Mouse (Mus musculus): ENCODE measurements around the gene Lrrk1. TPM values are rescaled to one million over a fixed set of nuclear protein-coding genes. Genes with fewer than 3 reads are reported as not detected.
A peak's percentile ranks its signal among the peaks of the same experiment; 100 is the strongest.

Lrrk1 gene
- polyA plus RNA-seq, 1 experiment from 2014 or later: 4.6 TPM

- Histone ChIP-seq H3K4me3 (no peak overlapping the region), H3K9me3 (replicated peaks) (no peaks in the 10 kb centered on the region), H3K27me3 (ENCODE audit: low read depth, poor library complexity, severe bottlenecking) (no peaks in the 10 kb centered on the region), H3K27ac (replicated peaks) (no peak overlapping the region), H3K4me1 (peaks cover 7% of the 10 kb centered on the region), H3K36me3 (no peaks in the 10 kb centered on the region)
- WGBS: 92% methylated on average over 10 of the region's 10 CpGs
- no peak for DNase-seq (ENCODE audit: low spot score)
These were observed 39.6 kb downstream of the Lrrk1 start for GRCm38 (mm10) chr7:66348588-66348987.

GRCm38 (mm10) chr7:66346959-66347663 lies 41.0 kb downstream of the Lrrk1 start:
- WGBS: 60% methylated on average over 9 of the region's 9 CpGs
- H3K27ac ChIP-seq (replicated peaks): no peak overlapping the region

GRCm38 (mm10) chr7:66343307-66343706 lies 44.8 kb downstream of the Lrrk1 start:
- 83% methylated on average over 5 of the region's 5 CpGs for WGBS

More at GRCm38 (mm10) chr7:66346959-66347663, 41.0 kb downstream of the Lrrk1 start:
- Histone ChIP-seq H3K4me3 (no peak overlapping the region), H3K4me1 (peaks cover 7% of the 10 kb centered on the region), H3K36me3 (no peaks in the 10 kb centered on the region), H3K9me3 (replicated peaks) (no peaks in the 10 kb centered on the region), H3K27me3 (ENCODE audit: low read depth, poor library complexity, severe bottlenecking) (no peaks in the 10 kb centered on the region)
- no peak for DNase-seq (ENCODE audit: low spot score)

GRCm38 (mm10) chr7:66342831-66343230 lies 45.3 kb downstream of the Lrrk1 start:
- no peak for DNase-seq (ENCODE audit: low spot score)
- no peak overlapping the region for H3K4me3 ChIP-seq
- H3K4me1 ChIP-seq: peaks cover 7% of the 10 kb centered on the region
- 77% methylated on average over 6 of the region's 6 CpGs for WGBS
- no peaks in the 10 kb centered on the region for H3K36me3 ChIP-seq
- H3K9me3 ChIP-seq (replicated peaks): no peaks in the 10 kb centered on the region
- no peaks in the 10 kb centered on the region for H3K27me3 ChIP-seq (ENCODE audit: low read depth, poor library complexity, severe bottlenecking)
- H3K27ac ChIP-seq (replicated peaks): no peak overlapping the region

More at GRCm38 (mm10) chr7:66343307-66343706, 44.8 kb downstream of the Lrrk1 start:
- no peaks in the 10 kb centered on the region for H3K9me3 ChIP-seq (replicated peaks)
- H3K36me3 ChIP-seq: no peaks in the 10 kb centered on the region
- no peaks in the 10 kb centered on the region for H3K27me3 ChIP-seq (ENCODE audit: low read depth, poor library complexity, severe bottlenecking)
- no peak for DNase-seq (ENCODE audit: low spot score)
- H3K27ac ChIP-seq (replicated peaks): no peak overlapping the region
- H3K4me3 ChIP-seq: no peak overlapping the region
- peaks cover 7% of the 10 kb centered on the region for H3K4me1 ChIP-seq

- WGBS: 40% methylated on average over 4 of the region's 4 CpGs
- no peaks in the 10 kb centered on the region for H3K27me3 ChIP-seq (ENCODE audit: low read depth, poor library complexity, severe bottlenecking)
- DNase-seq (ENCODE audit: low spot score): peak; percentile 58
- H3K36me3 ChIP-seq: no peaks in the 10 kb centered on the region
- peaks cover 4% of the 10 kb centered on the region for H3K4me1 ChIP-seq
- H3K4me3 ChIP-seq: no peak overlapping the region
- H3K27ac ChIP-seq (replicated peaks): no peak overlapping the region
- no peaks in the 10 kb centered on the region for H3K9me3 ChIP-seq (replicated peaks)
These were observed 45.8 kb downstream of the Lrrk1 start for GRCm38 (mm10) chr7:66342323-66342722.

- no peaks in the 10 kb centered on the region for H3K36me3 ChIP-seq
- H3K27me3 ChIP-seq (ENCODE audit: low read depth, poor library complexity, severe bottlenecking): no peaks in the 10 kb centered on the region
- H3K27ac ChIP-seq (replicated peaks): no peak overlapping the region
- DNase-seq (ENCODE audit: low spot score): no peak
- H3K4me1 ChIP-seq: no peaks in the 10 kb centered on the region
- 70% methylated on average over 3 of the region's 3 CpGs for WGBS
- no peak overlapping the region for H3K4me3 ChIP-seq
- H3K9me3 ChIP-seq (replicated peaks): no peaks in the 10 kb centered on the region
These were observed 48.1 kb downstream of the Lrrk1 start for GRCm38 (mm10) chr7:66340044-66340443.

GRCm38 (mm10) chr7:66339625-66340024 lies 48.5 kb downstream of the Lrrk1 start:
- H3K27ac ChIP-seq (replicated peaks): no peak overlapping the region
- no peaks in the 10 kb centered on the region for H3K4me1 ChIP-seq
- 57% methylated on average over 5 of the region's 5 CpGs for WGBS
- no peaks in the 10 kb centered on the region for H3K36me3 ChIP-seq
- H3K27me3 ChIP-seq (ENCODE audit: low read depth, poor library complexity, severe bottlenecking): no peaks in the 10 kb centered on the region
- H3K9me3 ChIP-seq (replicated peaks): no peaks in the 10 kb centered on the region
- DNase-seq (ENCODE audit: low spot score): no peak
- H3K4me3 ChIP-seq: no peak overlapping the region

- Histone ChIP-seq H3K27me3 (ENCODE audit: low read depth, poor library complexity, severe bottlenecking) (no peaks in the 10 kb centered on the region), H3K27ac (replicated peaks) (no peak overlapping the region), H3K4me1 (no peaks in the 10 kb centered on the region), H3K4me3 (no peak overlapping the region), H3K9me3 (replicated peaks) (no peaks in the 10 kb centered on the region), H3K36me3 (no peaks in the 10 kb centered on the region)
- WGBS: 95% methylated on average over 2 of the region's 2 CpGs
- DNase-seq (ENCODE audit: low spot score): no peak
These were observed 51.2 kb downstream of the Lrrk1 start for GRCm38 (mm10) chr7:66336955-66337354.

GRCm38 (mm10) chr7:66333906-66334500 lies 54.1 kb downstream of the Lrrk1 start:
- H3K4me3 ChIP-seq: no peak overlapping the region
- no peaks in the 10 kb centered on the region for H3K4me1 ChIP-seq
- H3K27me3 ChIP-seq (ENCODE audit: low read depth, poor library complexity, severe bottlenecking): no peaks in the 10 kb centered on the region
- no peaks in the 10 kb centered on the region for H3K9me3 ChIP-seq (replicated peaks)
- H3K36me3 ChIP-seq: no peaks in the 10 kb centered on the region
- H3K27ac ChIP-seq (replicated peaks): no peak overlapping the region
- 83% methylated on average over 4 of the region's 4 CpGs for WGBS
- no peak for DNase-seq (ENCODE audit: low spot score)

- DNase-seq (ENCODE audit: low spot score): no peak
- Histone ChIP-seq H3K27ac (replicated peaks) (no peak overlapping the region), H3K36me3 (no peaks in the 10 kb centered on the region), H3K4me3 (no peak overlapping the region), H3K4me1 (peaks cover 1% of the 10 kb centered on the region; the same call in 1 of the 2 replicates), H3K9me3 (replicated peaks) (no peaks in the 10 kb centered on the region), H3K27me3 (ENCODE audit: low read depth, poor library complexity, severe bottlenecking) (no peaks in the 10 kb centered on the region)
- 91% methylated on average over 8 of the region's 8 CpGs for WGBS
These were observed 55.8 kb downstream of the Lrrk1 start for GRCm38 (mm10) chr7:66332340-66332739.

- DNase-seq (ENCODE audit: low spot score): no peak
- H3K36me3 ChIP-seq: no peaks in the 10 kb centered on the region
- H3K9me3 ChIP-seq (replicated peaks): no peaks in the 10 kb centered on the region
- 88% methylated on average over 9 of the region's 9 CpGs for WGBS
- H3K27ac ChIP-seq (replicated peaks): no peak overlapping the region
- H3K27me3 ChIP-seq (ENCODE audit: low read depth, poor library complexity, severe bottlenecking): no peaks in the 10 kb centered on the region
- H3K4me1 ChIP-seq: peaks cover 4% of the 10 kb centered on the region; the same call in 1 of the 2 replicates
- no peak overlapping the region for H3K4me3 ChIP-seq
These were observed 57.5 kb downstream of the Lrrk1 start for GRCm38 (mm10) chr7:66330610-66331009.

GRCm38 (mm10) chr7:66327516-66327915 lies 60.6 kb downstream of the Lrrk1 start:
- Histone ChIP-seq H3K9me3 (replicated peaks) (no peaks in the 10 kb centered on the region), H3K4me3 (no peak overlapping the region), H3K4me1 (peaks cover 12% of the 10 kb centered on the region; the same call in 1 of the 2 replicates), H3K36me3 (no peaks in the 10 kb centered on the region), H3K27me3 (ENCODE audit: low read depth, poor library complexity, severe bottlenecking) (no peaks in the 10 kb centered on the region), H3K27ac (replicated peaks) (no peak overlapping the region)
- WGBS: 64% methylated on average over 2 of the region's 2 CpGs
- no peak for DNase-seq (ENCODE audit: low spot score)

GRCm38 (mm10) chr7:66325419-66326053 lies 62.6 kb downstream of the Lrrk1 start:
- peaks cover 12% of the 10 kb centered on the region; the same call in 1 of the 2 replicates for H3K4me1 ChIP-seq
- DNase-seq (ENCODE audit: low spot score): no peak
- H3K36me3 ChIP-seq: no peaks in the 10 kb centered on the region
- 0 out of 2 replicates have a peak overlapping the region, but pooled peaks have one; percentile 9 for H3K27ac ChIP-seq (replicated peaks)
- H3K27me3 ChIP-seq (ENCODE audit: low read depth, poor library complexity, severe bottlenecking): no peaks in the 10 kb centered on the region
- H3K4me3 ChIP-seq: no peak overlapping the region
- 64% methylated on average over 3 of the region's 3 CpGs for WGBS
- H3K9me3 ChIP-seq (replicated peaks): no peaks in the 10 kb centered on the region

Data from midbrain, embryonic 10.5 days (tissue).